Mouse (Mus musculus): ENCODE results near the gene Ankrd17. TPM values are rescaled to one million over a fixed set of nuclear protein-coding genes. Genes with fewer than 3 reads are reported as not detected.

Ankrd17 gene
- polyA plus RNA-seq, 1 experiment from 2014 or later, result 31.0 TPM

GRCm38 (mm10) chr5:90179094-90179493 lies 187.3 kb downstream of the Ankrd17 start:
- WGBS, result 75% methylated on average over 5 of the region's 5 CpGs
- Histone ChIP-seq H3K36me3 (ENCODE audit: control insufficient read depth, insufficient read depth, low read length) (no peaks in the 10 kb centered on the region), H3K4me3 (ENCODE audit: low read depth, low read length) (no peak overlapping the region), H3K9me3 (ENCODE audit: control insufficient read depth, low read length) (no peaks in the 10 kb centered on the region), H3K4me1 (ENCODE audit: control insufficient read depth, insufficient read depth, low read length) (no peaks in the 10 kb centered on the region), H3K27ac (replicated peaks; ENCODE audit: low read depth, low read length) (no peak overlapping the region), H3K4me2 (ENCODE audit: low read depth, low read length) (no peak overlapping the region), H3K27me3 (replicated peaks; ENCODE audit: control insufficient read depth, insufficient read depth, low read length) (no peaks in the 10 kb centered on the region), H3K9ac (ENCODE audit: low read depth, low read length) (no peak overlapping the region)
- DNase-seq (ENCODE audit: low spot score) (no peak), ATAC-seq (ENCODE audit: low read depth) (no peak)

GRCm38 (mm10) chr5:90178116-90178515 lies 188.3 kb downstream of the Ankrd17 start:
- ATAC-seq (ENCODE audit: low read depth), result no peak
- no peak overlapping the region for H3K4me2 ChIP-seq (ENCODE audit: low read depth, low read length)

More at GRCm38 (mm10) chr5:90178116-90178515, 188.3 kb downstream of the Ankrd17 start:
- Histone ChIP-seq H3K36me3 (ENCODE audit: control insufficient read depth, insufficient read depth, low read length) (no peaks in the 10 kb centered on the region), H3K9ac (ENCODE audit: low read depth, low read length) (no peak overlapping the region), H3K4me3 (ENCODE audit: low read depth, low read length) (no peak overlapping the region), H3K27me3 (replicated peaks; ENCODE audit: control insufficient read depth, insufficient read depth, low read length) (no peaks in the 10 kb centered on the region), H3K27ac (replicated peaks; ENCODE audit: low read depth, low read length) (no peak overlapping the region), H3K4me1 (ENCODE audit: control insufficient read depth, insufficient read depth, low read length) (no peaks in the 10 kb centered on the region), H3K9me3 (ENCODE audit: control insufficient read depth, low read length) (no peaks in the 10 kb centered on the region)
- WGBS, result 95% methylated on average over 1 of the region's 1 CpGs
- DNase-seq (ENCODE audit: low spot score), result no peak

Other genes with a start within 250 kb of the Ankrd17 start
- gene Cox18, start 142.6 kb downstream of the Ankrd17 start, polyA plus RNA-seq (2014; fragmentation: Nextera tagmentation; extraction: Ambion mirVana), result 30.8 and 35.5 TPM in 2 replicates
- gene Gm9958, start 627 bp upstream of the Ankrd17 start, polyA plus RNA-seq (2014; fragmentation: Nextera tagmentation; extraction: Ambion mirVana), result 4.2 and 5.0 TPM in 2 replicates
- 1.3 and 1.4 TPM in 2 replicates for gene Alb, start 94.3 kb upstream of the Ankrd17 start, polyA plus RNA-seq (2014; fragmentation: Nextera tagmentation; extraction: Ambion mirVana)
- gene Afp, start 124.2 kb upstream of the Ankrd17 start, polyA plus RNA-seq (2014; fragmentation: Nextera tagmentation; extraction: Ambion mirVana), result 1.0 and 1.4 TPM in 2 replicates
- gene Afm, start 152.4 kb upstream of the Ankrd17 start, polyA plus RNA-seq (2014; fragmentation: Nextera tagmentation; extraction: Ambion mirVana), result not detected in 2 replicates
- 0.10 TPM in 1 of 2 replicates, not detected in the other for gene 5830473C10Rik, start 194.5 kb upstream of the Ankrd17 start, polyA plus RNA-seq (2014; fragmentation: Nextera tagmentation; extraction: Ambion mirVana)

Measured in embryonic facial prominence, embryonic 14.5 days (tissue).